Mouse (Mus musculus) embryonic facial prominence, embryonic 11.5 days (tissue): ENCODE data around the gene 9030025P20Rik. TPM values are rescaled to one million over a fixed set of nuclear protein-coding genes. Genes with fewer than 3 reads are reported as not detected.
"Not testable (repeated sequence)": the region's sequence is repeated elsewhere in the genome, so short reads cannot be mapped to it uniquely, and the experiment has no call there.

Experiments
- ATAC-seq: fragments of 200-750 bp; cut with Nextera tagmentation; replicated peaks from 2 replicates; pipeline ENCODE4 v1.8.0; 2017; ENCODE audit warnings: low read depth; ENCODE audit not compliant: insufficient number of reproducible peaks, low FRiP score, low TSS enrichment
- DNase-seq: peaks from one replicate; pipeline ENCODE4 v3.0.0-alpha.2; 2015; ENCODE audit warnings: low spot score
- H3K27ac ChIP-seq: fragments of 300-500 bp; sonication (generic); replicated peaks from 2 replicates; pipeline ENCODE4 v1.5.1; 2014; ENCODE audit warnings: mild to moderate bottlenecking, low read depth, low read length, control low read depth
- H3K27me3 ChIP-seq: fragments of 300-500 bp; sonication (generic); 2 replicates; pipeline ENCODE4 v1.6.1; 2014; ENCODE audit warnings: mild to moderate bottlenecking, low read length, moderate library complexity, mixed read lengths; ENCODE audit not compliant: control insufficient read depth, insufficient read depth
- H3K36me3 ChIP-seq: fragments of 300-500 bp; sonication (generic); replicated peaks from 2 replicates; pipeline ENCODE4 v1.6.1; 2014; ENCODE audit warnings: low read depth, mild to moderate bottlenecking, low read length, moderate library complexity, mixed read lengths; ENCODE audit not compliant: control insufficient read depth, insufficient read depth
- H3K4me1 ChIP-seq: fragments of 300-500 bp; sonication (generic); 2 replicates; pipeline ENCODE4 v1.6.1; 2014; ENCODE audit warnings: low read length, mixed read lengths; ENCODE audit not compliant: control insufficient read depth, insufficient read depth
- H3K4me2 ChIP-seq: fragments of 300-500 bp; sonication (generic); 2 replicates; pipeline ENCODE4 v1.6.1; 2014; ENCODE audit warnings: low read depth, mild to moderate bottlenecking, control low read depth, low read length, moderate library complexity
- H3K4me3 ChIP-seq: fragments of 300-500 bp; sonication (generic); 2 replicates; pipeline ENCODE4 v1.5.1; 2014; ENCODE audit warnings: low read depth, low read length, control low read depth
- H3K9ac ChIP-seq: fragments of 300-500 bp; sonication (generic); replicated peaks from 2 replicates; pipeline ENCODE4 v1.6.1; 2014; ENCODE audit warnings: mild to moderate bottlenecking, control low read depth, low read length
- H3K9me3 ChIP-seq: fragments of 300-500 bp; sonication (generic); replicated peaks from 2 replicates; pipeline ENCODE4 v1.6.1; 2016; ENCODE audit warnings: mild to moderate bottlenecking, low read length, inconsistent platforms, mixed read lengths; ENCODE audit not compliant: control insufficient read depth
- WGBS: fragments of 180-500 bp; shearing (Covaris S2); extraction: QIAGEN DNeasy Blood & Tissue Kit; methylation state at CpG from one replicate; pipeline ENCODE4 v1.1.7; 2014; 5-methylcytosine and 5-hydroxymethylcytosine counted together
- polyA plus RNA-seq: library from polyadenylated mRNA; unstranded; fragments of >200 nt; fragmentation: Nextera tagmentation; extraction: Ambion mirVana; gene quantifications from 2 replicates; pipeline ENCODE4 v1.2.1, GENCODE M21; 2014

Gene 9030025P20Rik
- polyA plus RNA-seq, result 9.4 and 10.7 TPM in 2 replicates

DNA sequence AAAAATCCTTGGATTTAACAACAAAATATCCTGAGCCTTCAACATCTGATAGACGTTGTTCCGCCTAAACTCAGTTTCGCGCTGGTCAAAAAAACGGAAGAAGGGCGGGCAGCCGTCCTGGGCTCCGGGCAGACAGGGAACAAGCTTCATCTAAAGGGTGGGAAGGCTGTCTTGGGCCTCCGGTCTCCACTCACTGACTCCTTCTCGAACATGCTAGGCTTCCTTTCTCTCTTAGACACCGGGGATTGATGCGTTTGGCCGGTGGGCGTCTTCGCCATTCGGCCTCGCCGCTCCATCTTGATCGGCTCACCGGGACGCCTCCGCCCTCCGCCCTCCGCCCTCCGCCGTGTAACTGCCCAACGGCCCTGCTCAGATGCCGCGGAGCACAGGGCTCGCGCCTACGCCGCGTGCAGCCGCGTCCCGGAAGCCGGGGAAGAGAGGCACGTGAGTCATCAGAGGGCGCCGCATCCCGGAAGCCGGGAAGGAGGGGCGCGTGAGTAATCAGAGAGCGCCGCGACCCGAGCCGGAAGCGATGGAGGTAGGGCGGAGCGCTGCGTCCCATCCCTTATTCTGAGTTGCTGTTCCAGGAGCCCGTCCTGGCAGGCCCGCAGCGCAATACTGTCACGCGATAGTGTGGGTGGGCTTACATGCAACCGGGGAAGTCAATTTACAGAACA lies at the start of gene 9030025P20Rik, which contains the start of gene Gm3417:
Gene 9030025P20Rik, plus strand, starts transcription at position 107 of the 677 bp plus-strand sequence.
Gene Gm3417, minus strand, starts transcription at position 429 of the 677 bp plus-strand sequence.
- ATAC-seq, result peak; percentile 98
- H3K36me3 ChIP-seq, H3K4me3 ChIP-seq, H3K9me3 ChIP-seq, H3K4me2 ChIP-seq, DNase-seq, H3K27me3 ChIP-seq, H3K4me1 ChIP-seq, H3K27ac ChIP-seq, H3K9ac ChIP-seq: not testable (repeated sequence)
- no CpG with 5 or more reads among the region's 60 CpGs for WGBS

DNA sequence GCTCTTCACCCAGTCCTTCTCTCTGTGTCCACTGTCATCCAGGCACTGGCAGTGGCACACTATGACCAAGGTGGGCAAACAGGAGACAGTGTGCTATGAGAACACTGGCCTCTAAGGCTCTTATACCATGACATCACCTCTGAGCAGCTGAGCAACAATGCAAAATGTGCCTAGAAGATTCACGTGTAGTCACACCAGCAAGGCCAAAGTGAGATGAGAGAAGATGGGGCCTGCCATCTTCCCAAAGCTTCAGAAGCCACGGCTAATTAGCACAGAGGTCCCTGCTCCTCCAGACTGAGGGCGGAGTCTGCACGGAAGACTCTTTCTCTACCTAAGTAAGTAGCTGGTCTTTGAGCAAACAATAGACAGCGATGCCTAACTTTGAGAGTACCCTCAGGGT lies 49.6 kb upstream of the 9030025P20Rik start:
- no peak overlapping the region for H3K4me3 ChIP-seq
- no peak overlapping the region for H3K4me2 ChIP-seq
- H3K27ac ChIP-seq, result no peak overlapping the region
- ATAC-seq (no peak), DNase-seq (no peak)
- H3K36me3 ChIP-seq, result no peaks in the 10 kb centered on the region
- H3K9me3 ChIP-seq, result no peaks in the 10 kb centered on the region
- H3K27me3 ChIP-seq, result no peaks in the 10 kb centered on the region
- H3K4me1 ChIP-seq, result no peaks in the 10 kb centered on the region
- 68% methylated on average over 5 of the region's 5 CpGs for WGBS
- H3K9ac ChIP-seq, result no peak overlapping the region

DNA sequence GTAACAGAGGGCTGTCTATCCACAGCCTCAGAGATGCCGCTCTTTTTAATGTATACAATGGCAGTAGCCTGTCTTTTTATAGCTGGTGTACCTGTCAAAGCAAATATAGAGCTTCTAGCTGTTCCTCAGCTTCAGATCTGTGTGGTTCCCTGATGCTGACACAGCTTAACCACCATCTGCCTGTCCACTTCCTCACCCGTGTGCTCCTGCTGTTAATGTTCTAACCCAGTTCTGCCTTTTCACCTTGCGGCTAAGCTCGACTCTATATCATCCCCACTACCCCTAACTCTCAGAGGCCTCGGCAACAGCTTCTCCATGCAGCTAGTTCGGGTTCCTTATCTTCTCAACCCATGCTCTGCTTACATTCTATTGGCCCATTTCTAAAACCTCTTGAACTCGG lies 47.6 kb upstream of the 9030025P20Rik start:
- H3K27me3 ChIP-seq, result no peaks in the 10 kb centered on the region
- DNase-seq, result no peak
- no peak overlapping the region for H3K4me2 ChIP-seq
- H3K36me3 ChIP-seq, result no peaks in the 10 kb centered on the region
- H3K27ac ChIP-seq, result no peak overlapping the region
- H3K4me1 ChIP-seq, result no peaks in the 10 kb centered on the region
- 86% methylated on average over 7 of the region's 7 CpGs for WGBS
- no peak for ATAC-seq
- no peak overlapping the region for H3K9ac ChIP-seq
- no peak overlapping the region for H3K4me3 ChIP-seq
- no peaks in the 10 kb centered on the region for H3K9me3 ChIP-seq

DNA sequence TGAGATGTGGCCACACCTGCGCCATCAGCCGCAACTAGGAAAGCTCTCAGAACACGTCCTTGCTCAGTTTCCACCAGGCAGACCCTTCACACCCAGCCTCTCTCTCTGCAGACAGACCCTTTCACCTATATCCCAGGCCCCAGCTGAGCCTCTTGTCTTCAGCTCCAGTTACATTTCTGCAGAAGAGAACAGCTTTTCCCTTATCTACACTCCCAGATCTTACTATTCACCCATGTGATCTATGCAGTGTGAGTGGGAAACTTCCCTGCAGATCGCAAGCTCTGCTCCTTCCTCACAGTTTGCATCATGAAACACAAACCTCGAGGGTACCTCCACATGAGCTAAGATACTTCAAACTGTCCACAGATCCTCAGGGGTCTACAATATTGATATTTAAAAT lies 46.8 kb upstream of the 9030025P20Rik start:
- no peak for ATAC-seq
- H3K4me2 ChIP-seq, result no peak overlapping the region
- H3K4me3 ChIP-seq, result no peak overlapping the region
- whole genome bisulfite sequencing, result 87% methylated on average over 5 of the region's 5 CpGs
- no peak overlapping the region for H3K9ac ChIP-seq
- H3K36me3 ChIP-seq, result no peaks in the 10 kb centered on the region
- no peaks in the 10 kb centered on the region for H3K4me1 ChIP-seq
- no peaks in the 10 kb centered on the region for H3K9me3 ChIP-seq
- no peak overlapping the region for H3K27ac ChIP-seq
- DNase-seq, result no peak
- H3K27me3 ChIP-seq, result no peaks in the 10 kb centered on the region

DNA sequence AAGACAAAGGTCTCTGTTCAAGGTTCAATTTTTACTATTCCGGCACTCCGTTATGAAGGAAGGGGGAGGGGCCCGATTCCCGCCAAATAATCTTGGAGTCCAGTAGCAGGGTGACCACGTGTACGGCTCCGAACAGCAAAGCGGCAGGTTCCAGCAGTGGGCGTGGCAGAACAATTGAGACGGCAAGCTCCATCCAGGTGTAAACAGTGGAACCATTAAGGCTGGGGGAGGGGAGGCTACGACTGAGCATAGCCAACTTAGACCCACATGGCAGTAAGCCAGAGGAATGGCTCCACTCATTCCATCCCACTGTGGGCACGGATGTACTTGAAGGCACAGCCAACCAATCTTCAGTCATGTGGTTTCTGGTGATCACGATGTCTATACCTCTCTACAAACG lies 43.0 kb upstream of the 9030025P20Rik start:
- H3K9ac ChIP-seq, H3K27ac ChIP-seq, H3K4me3 ChIP-seq, ATAC-seq, H3K27me3 ChIP-seq, DNase-seq, H3K4me2 ChIP-seq, H3K36me3 ChIP-seq, H3K4me1 ChIP-seq, H3K9me3 ChIP-seq: not testable (repeated sequence)
- 83% methylated on average over 12 of the region's 14 CpGs for WGBS

DNA sequence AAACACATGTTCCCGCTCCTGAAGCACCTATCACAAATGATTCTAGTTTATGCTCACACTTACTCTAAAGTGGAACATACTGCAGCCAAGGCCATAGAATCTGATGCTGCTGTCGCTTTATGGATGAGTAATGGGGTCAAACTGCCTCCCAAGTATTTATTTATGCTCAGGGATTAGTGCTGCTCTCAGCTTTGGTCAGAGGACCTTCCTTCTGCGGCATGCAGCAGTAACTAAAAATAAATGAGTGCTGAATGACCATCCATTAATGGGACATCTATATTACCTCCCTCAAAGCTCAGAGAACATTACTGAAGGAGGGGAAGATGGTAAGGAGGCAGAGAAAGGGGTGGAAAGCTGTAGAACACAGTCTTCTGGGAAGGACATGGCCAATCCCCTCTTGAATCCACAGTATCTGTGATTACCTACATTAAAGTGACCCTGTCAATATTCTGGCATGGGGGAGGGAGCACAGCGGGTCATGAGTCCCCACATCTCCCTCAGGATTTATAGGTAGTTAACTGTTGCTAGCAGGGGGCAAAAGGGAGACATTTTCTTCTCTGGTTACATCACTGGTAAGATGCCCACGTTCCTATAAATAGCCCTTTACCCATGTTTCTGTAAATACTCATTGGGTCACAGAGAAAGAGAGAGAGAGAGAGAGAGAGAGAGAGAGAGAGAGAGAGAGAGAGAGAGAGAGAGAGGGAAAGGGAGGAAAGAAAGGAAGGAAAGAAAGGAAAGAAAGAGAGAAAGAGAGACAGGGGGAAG lies 42.2 kb upstream of the 9030025P20Rik start:
- Histone ChIP-seq H3K27ac (no peak overlapping the region), H3K4me1 (no peaks in the 10 kb centered on the region), H3K36me3 (no peaks in the 10 kb centered on the region), H3K4me2 (no peak overlapping the region), H3K9ac (no peak overlapping the region), H3K9me3 (no peaks in the 10 kb centered on the region), H3K27me3 (no peaks in the 10 kb centered on the region), H3K4me3 (no peak overlapping the region)
- no peak for DNase-seq
- no peak for ATAC-seq
- 78% methylated on average over 5 of the region's 5 CpGs for WGBS

DNA sequence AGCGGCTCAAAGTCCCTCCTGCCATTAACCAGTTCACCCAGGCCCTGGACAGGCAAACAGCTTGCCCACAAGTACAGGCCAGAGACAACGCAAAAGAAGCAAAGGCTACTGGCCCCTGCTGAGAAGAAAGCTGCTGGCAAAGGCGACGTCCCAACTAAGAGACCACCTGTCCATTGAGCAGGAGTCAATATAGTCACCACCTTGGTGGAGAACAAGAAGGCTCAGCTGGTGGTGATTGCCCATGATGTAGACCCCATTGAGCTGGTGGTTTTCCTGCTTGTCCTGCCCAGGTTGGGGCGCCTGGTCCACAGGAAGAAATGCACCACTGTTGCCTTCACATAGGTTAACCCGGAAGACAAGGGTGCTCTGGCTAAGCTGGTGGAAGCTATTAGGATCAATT lies 36.1 kb upstream of the 9030025P20Rik start:
- not testable (repeated sequence) for H3K27ac ChIP-seq
- 67% methylated on average over 6 of the region's 6 CpGs for WGBS

More for the DNA sequence above, 36.1 kb upstream of the 9030025P20Rik start:
- not testable (repeated sequence) for H3K36me3 ChIP-seq, H3K9me3 ChIP-seq, H3K27me3 ChIP-seq, H3K4me1 ChIP-seq, DNase-seq, ATAC-seq
- H3K4me2 ChIP-seq, result peak overlapping the region; percentile 80
- peak overlapping the region; percentile 79 for H3K4me3 ChIP-seq
- H3K9ac ChIP-seq, result peak overlapping the region; percentile 77; the same call in 1 of the 2 replicates
